Mouse (Mus musculus) midbrain, embryonic 11.5 days (tissue): ENCODE measurements at regions not wholly inside any gene's neighbourhood (a gene's known extent, or its start where the extent isn't known, plus 50 kb on each side); places are given as distances from the start of the nearest gene placed in this dataset.
A peak's percentile ranks its signal among the peaks of the same experiment; 100 is the strongest.

ENCODE experiments used
- ATAC-seq: fragments of 200-750 bp; cut with Nextera tagmentation; 2 replicates; pipeline ENCODE4 v1.8.0; 2017; ENCODE audit warnings: moderate TSS enrichment, moderate library complexity; ENCODE audit not compliant: low FRiP score
- DNase-seq: peaks from one replicate; pipeline ENCODE4 v3.0.0; 2015; ENCODE audit warnings: low spot score; ENCODE audit errors: missing footprints
- H3K27ac ChIP-seq: fragments of 300-500 bp; sonication (generic); 2 replicates; pipeline ENCODE4 v1.5.1; 2014; ENCODE audit warnings: low read depth, low read length
- H3K27me3 ChIP-seq: fragments of 300-500 bp; sonication (generic); 2 replicates; pipeline ENCODE4 v1.6.1; 2014; ENCODE audit warnings: mild to moderate bottlenecking, low read length, moderate library complexity, mixed read lengths; ENCODE audit not compliant: control insufficient read depth, insufficient read depth
- H3K36me3 ChIP-seq: fragments of 300-500 bp; sonication (generic); 2 replicates; pipeline ENCODE4 v1.6.1; 2014; ENCODE audit warnings: mild to moderate bottlenecking, low read length, moderate library complexity, mixed read lengths; ENCODE audit not compliant: control insufficient read depth, insufficient read depth
- H3K4me1 ChIP-seq: fragments of 300-500 bp; sonication (generic); 2 replicates; pipeline ENCODE4 v1.6.1; 2014; ENCODE audit warnings: low read length; ENCODE audit not compliant: control insufficient read depth, insufficient read depth
- H3K4me2 ChIP-seq: fragments of 300-500 bp; sonication (generic); 2 replicates; pipeline ENCODE4 v1.6.1; 2014; ENCODE audit warnings: mild to moderate bottlenecking, moderate library complexity
- H3K4me3 ChIP-seq: fragments of 300-500 bp; sonication (generic); 2 replicates; pipeline ENCODE4 v1.5.1; 2014; ENCODE audit warnings: low read depth, low read length
- H3K9ac ChIP-seq: fragments of 300-500 bp; sonication (generic); 2 replicates; pipeline ENCODE4 v1.6.1; 2014; ENCODE audit warnings: low read length
- H3K9me3 ChIP-seq: fragments of 300-500 bp; sonication (generic); 2 replicates; pipeline ENCODE4 v1.6.1; 2016; ENCODE audit warnings: low read length; ENCODE audit not compliant: control insufficient read depth
- WGBS: fragments of 180-500 bp; shearing (Covaris S2); extraction: QIAGEN DNeasy Blood & Tissue Kit; methylation state at CpG from one replicate; pipeline ENCODE4 v1.1.7; 2014; 5-methylcytosine and 5-hydroxymethylcytosine counted together

DNA sequence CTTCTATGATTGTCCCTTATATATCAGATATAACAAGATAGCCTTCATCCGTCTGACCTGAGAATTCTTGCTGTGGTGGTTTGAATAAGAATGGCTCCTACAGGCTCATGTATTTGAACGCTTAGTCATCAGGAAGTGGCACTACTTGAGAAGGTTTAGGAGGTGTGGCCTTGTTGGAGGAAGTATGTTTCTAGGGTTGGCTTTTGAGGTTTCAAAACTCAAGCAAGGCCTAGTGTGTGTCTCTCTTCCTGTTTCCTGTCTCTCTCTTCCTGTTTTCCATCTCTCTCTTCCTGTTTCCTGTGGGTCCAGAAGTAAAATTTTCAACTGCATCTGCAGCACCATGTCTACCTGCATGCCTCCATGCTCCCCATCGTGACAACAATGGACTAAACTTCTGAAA lies 58.3 kb upstream of the Sorl1 start:
- Histone ChIP-seq H3K4me2 (no peak overlapping the region), H3K4me3 (no peak overlapping the region), H3K9me3 (no peaks in the 10 kb centered on the region), H3K36me3 (no peaks in the 10 kb centered on the region), H3K27me3 (no peaks in the 10 kb centered on the region), H3K9ac (no peak overlapping the region), H3K27ac (no peak overlapping the region), H3K4me1 (peaks cover 5% of the 10 kb centered on the region)
- 95% methylated on average over 3 of the region's 3 CpGs for WGBS
- no peak for ATAC-seq
- peak; percentile 2 for DNase-seq

DNA sequence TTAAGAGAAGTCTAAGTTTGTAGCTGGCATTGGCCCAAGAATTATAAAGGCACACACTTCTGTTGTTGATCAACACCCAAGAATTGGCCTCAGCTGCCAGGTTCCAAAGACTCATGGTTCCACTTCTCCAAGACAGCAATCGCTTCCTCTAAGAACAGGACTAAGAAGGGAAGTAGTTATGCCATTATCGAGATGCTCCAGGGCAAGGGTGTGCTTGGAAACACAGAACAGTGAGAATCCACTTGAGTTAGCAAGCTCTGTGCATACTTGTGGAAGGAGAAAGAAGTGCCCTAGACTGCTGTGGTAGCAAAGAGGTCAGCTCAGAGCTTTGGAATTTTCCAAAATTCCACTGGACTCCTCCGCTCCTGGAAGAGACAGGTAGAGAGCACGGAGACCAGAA lies 56.1 kb upstream of the Sorl1 start:
- DNase-seq (no peak), ATAC-seq (no peak)
- Histone ChIP-seq H3K36me3 (no peaks in the 10 kb centered on the region), H3K4me2 (no peak overlapping the region), H3K9me3 (no peaks in the 10 kb centered on the region), H3K27me3 (no peaks in the 10 kb centered on the region), H3K9ac (no peak overlapping the region), H3K27ac (no peak overlapping the region), H3K4me1 (peaks cover 5% of the 10 kb centered on the region), H3K4me3 (no peak overlapping the region)
- WGBS, result 94% methylated on average over 4 of the region's 4 CpGs

GRCm38 (mm10) chr9:42178759-42179377 lies 54.8 kb upstream of the Sorl1 start:
- 16% methylated on average over 4 of the region's 4 CpGs for WGBS
- Histone ChIP-seq H3K9me3 (no peaks in the 10 kb centered on the region), H3K27me3 (no peaks in the 10 kb centered on the region), H3K4me2 (no peak overlapping the region), H3K9ac (no peak overlapping the region), H3K4me3 (no peak overlapping the region), H3K36me3 (no peaks in the 10 kb centered on the region), H3K4me1 (peaks cover 11% of the 10 kb centered on the region), H3K27ac (peak overlapping the region; percentile 48)
- ATAC-seq, result peak; percentile 92
- DNase-seq, result peak; percentile 87

DNA sequence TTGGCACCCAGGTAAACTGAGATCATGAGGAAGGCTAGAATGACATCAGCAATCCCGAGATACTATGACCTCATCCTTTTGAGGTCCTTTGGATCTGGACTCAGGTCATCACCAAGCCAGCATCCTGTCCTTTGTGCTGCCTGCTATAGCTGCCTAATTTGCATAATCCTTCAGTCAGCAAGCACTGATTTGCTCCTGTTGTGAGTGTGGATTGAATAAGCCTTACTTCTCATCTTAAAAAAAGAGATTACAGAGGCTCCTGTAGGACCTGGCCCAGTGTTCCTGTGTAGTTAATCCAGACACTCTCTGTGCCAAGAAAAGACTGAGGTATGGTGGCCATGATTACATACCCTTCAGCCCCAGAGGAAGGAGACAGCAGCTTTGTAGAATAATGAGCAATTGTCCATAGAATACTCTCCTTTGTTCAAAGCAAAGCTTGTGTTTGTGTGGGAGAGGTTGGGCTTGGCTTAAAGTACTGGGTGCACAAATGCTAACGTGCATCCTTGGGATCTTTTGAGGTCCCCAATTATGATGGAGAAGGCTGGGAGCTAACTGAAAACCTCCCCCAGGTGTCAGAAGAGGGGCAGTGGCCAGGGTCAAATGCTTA lies 50.4 kb upstream of the Sorl1 start:
- Histone ChIP-seq H3K4me1 (peaks cover 11% of the 10 kb centered on the region), H3K27me3 (no peaks in the 10 kb centered on the region), H3K9me3 (no peaks in the 10 kb centered on the region), H3K4me2 (no peak overlapping the region), H3K36me3 (no peaks in the 10 kb centered on the region), H3K4me3 (no peak overlapping the region), H3K27ac (peak overlapping the region; percentile 44; the same call in 1 of the 2 replicates), H3K9ac (peak overlapping the region; percentile 27; the same call in 1 of the 2 replicates)
- peak; percentile 53; the same call in 1 of the 2 replicates for ATAC-seq
- peak; percentile 89 for DNase-seq
- WGBS, result 9% methylated on average over 2 of the region's 2 CpGs
